Mouse (Mus musculus) embryonic facial prominence, embryonic 15.5 days (tissue): ENCODE data around the gene Gm28048. TPM values are rescaled to one million over a fixed set of nuclear protein-coding genes. Genes with fewer than 3 reads are reported as not detected.

Experiments used
- ATAC-seq: fragments of 200-750 bp; cut with Nextera tagmentation; 2 replicates; pipeline ENCODE4 v1.8.0; 2017; ENCODE audit warnings: low read depth, moderate TSS enrichment; ENCODE audit not compliant: insufficient number of reproducible peaks, low FRiP score, low TSS enrichment
- H3K27ac ChIP-seq: fragments of 300-500 bp; sonication (generic); replicated peaks from 2 replicates; pipeline ENCODE4 v1.5.1; 2015; ENCODE audit warnings: mild to moderate bottlenecking, inconsistent platforms
- H3K27me3 ChIP-seq: fragments of 300-500 bp; sonication (generic); 2 replicates; pipeline ENCODE4 v1.6.1; 2015; ENCODE audit warnings: inconsistent platforms
- H3K36me3 ChIP-seq: fragments of 300-500 bp; sonication (generic); 2 replicates; pipeline ENCODE4 v1.6.1; 2015; ENCODE audit warnings: mild to moderate bottlenecking, inconsistent platforms
- H3K4me1 ChIP-seq: fragments of 300-500 bp; sonication (generic); 2 replicates; pipeline ENCODE4 v1.6.1; 2015; ENCODE audit warnings: inconsistent platforms
- H3K4me2 ChIP-seq: fragments of 300-500 bp; sonication (generic); replicated peaks from 2 replicates; pipeline ENCODE4 v1.6.1; 2015; ENCODE audit warnings: mild to moderate bottlenecking, inconsistent platforms
- H3K4me3 ChIP-seq: fragments of 300-500 bp; sonication (generic); replicated peaks from 2 replicates; pipeline ENCODE4 v1.5.1; 2015; ENCODE audit warnings: mild to moderate bottlenecking, inconsistent platforms
- H3K9ac ChIP-seq: fragments of 300-500 bp; sonication (generic); 2 replicates; pipeline ENCODE4 v1.6.1; 2015; ENCODE audit warnings: inconsistent platforms
- H3K9me3 ChIP-seq: fragments of 300-500 bp; sonication (generic); replicated peaks from 2 replicates; pipeline ENCODE4 v1.6.1; 2016; ENCODE audit warnings: inconsistent platforms
- WGBS: fragments of 180-500 bp; shearing (Covaris S2); methylation state at CpG from one replicate; pipeline ENCODE4 v1.1.7; 2015; 5-methylcytosine and 5-hydroxymethylcytosine counted together
- polyA plus RNA-seq: library from polyadenylated mRNA; unstranded; fragments of >200 nt; fragmentation: Nextera tagmentation; extraction: Ambion mirVana; gene quantifications from 2 replicates; pipeline ENCODE4 v1.2.1, GENCODE M21; 2015

Gene Gm28048
- polyA plus RNA-seq, 1 experiment from 2014 or later: 11.5 TPM

DNA sequence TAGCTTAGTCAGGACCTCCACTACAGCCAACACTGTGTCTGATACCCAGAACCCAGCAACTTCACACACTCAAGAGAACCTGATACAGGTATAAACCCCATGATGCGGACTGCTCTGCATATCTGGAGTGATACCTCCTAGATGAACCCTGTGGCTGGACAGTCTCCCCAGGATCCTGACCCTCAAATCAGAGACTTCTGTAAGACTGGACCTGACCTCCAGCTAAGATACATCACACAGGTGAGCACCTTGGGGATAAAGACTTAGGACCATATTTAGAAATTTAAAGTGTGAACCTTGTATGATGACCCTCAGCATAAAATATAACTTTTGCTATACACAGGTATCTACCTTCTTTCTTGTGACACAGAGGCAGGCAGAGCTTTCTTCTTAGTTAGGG, 11.3 kb downstream of the Gm28048 start:
- Histone ChIP-seq H3K4me3 (no peak overlapping the region), H3K9ac (no peak overlapping the region), H3K9me3 (peaks cover 16% of the 10 kb centered on the region; the same call in 1 of the 2 replicates), H3K4me2 (no peak overlapping the region), H3K36me3 (peaks cover 21% of the 10 kb centered on the region), H3K27me3 (no peaks in the 10 kb centered on the region), H3K27ac (no peak overlapping the region), H3K4me1 (peaks cover 6% of the 10 kb centered on the region; the same call in 1 of the 2 replicates)
- WGBS: 96% methylated on average over 1 of the region's 1 CpGs
- ATAC-seq: no peak

DNA sequence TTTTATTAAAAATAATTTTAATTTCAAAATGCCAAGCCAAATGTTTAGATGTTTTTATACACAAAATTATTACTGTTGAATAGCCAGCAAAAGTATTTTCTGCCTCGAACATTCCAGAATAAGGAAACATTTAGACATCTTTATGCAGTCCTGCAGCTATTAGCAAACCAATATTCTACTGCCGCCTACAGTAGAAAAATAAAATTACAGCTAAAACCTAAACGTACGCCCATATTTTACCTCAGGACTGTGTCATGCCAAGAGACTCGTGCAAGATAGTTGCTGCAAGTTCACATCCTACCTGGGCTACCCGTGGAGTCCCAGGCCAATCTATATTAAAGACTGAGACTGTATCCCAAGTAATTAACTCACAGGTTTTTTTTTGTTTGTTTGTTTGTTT, 12.4 kb downstream of the Gm28048 start:
- Histone ChIP-seq H3K4me3 (no peak overlapping the region), H3K4me1 (0 out of 2 replicates have a peak, but pooled peaks cover 3% of the 10 kb centered on the region), H3K27ac (no peak overlapping the region), H3K4me2 (no peak overlapping the region), H3K9me3 (peaks cover 16% of the 10 kb centered on the region; the same call in 1 of the 2 replicates), H3K9ac (no peak overlapping the region), H3K27me3 (no peaks in the 10 kb centered on the region), H3K36me3 (peaks cover 21% of the 10 kb centered on the region)
- no peak for ATAC-seq
- 53% methylated on average over 6 of the region's 6 CpGs for WGBS

DNA sequence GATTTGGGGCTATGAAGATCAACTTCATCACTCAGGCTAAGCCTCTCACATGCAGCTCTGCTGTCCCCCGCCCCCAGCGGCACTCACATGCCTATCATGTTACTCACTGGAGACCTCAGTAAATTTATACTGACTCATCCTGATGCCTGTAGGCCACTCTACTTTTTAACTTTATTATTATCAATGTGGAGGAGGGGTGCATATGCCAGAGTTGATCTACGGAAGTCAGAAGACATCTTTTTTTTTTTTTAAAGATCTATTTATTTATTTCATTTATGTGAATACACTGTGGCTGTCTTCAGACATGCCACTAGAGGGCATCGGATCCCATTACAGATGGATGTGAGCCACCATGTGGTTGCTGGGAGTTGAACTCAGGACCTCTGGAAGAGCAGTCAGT, 16.4 kb downstream of the Gm28048 start:
- WGBS: 57% methylated on average over 4 of the region's 4 CpGs
- no peaks in the 10 kb centered on the region for H3K27me3 ChIP-seq
- ATAC-seq: no peak
- no peaks in the 10 kb centered on the region for H3K4me1 ChIP-seq
- no peak overlapping the region for H3K27ac ChIP-seq
- 0 out of 2 replicates have a peak, but pooled peaks cover 4% of the 10 kb centered on the region for H3K9me3 ChIP-seq
- no peak overlapping the region for H3K9ac ChIP-seq
- H3K36me3 ChIP-seq: peaks cover 5% of the 10 kb centered on the region
- H3K4me3 ChIP-seq: no peak overlapping the region
- H3K4me2 ChIP-seq: no peak overlapping the region

DNA sequence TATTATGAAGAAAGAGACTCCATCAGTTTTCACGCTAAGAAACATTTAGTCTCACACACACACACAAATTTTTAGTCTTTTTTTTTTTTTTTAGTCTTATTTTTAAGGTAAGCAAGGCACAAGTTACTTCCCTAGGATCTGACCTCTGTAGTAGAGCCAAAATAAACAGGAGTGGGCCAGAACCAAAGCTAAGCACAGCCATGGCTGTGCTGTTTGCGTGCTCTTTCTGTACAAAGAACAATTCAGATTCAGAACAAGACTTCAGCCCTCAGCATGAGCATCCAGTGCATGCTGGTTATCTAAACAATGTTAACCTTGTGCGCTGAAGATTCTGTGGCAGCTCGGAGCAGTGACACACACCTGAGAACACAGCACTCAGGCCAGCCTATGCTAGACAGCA, 17.5 kb downstream of the Gm28048 start:
- Histone ChIP-seq H3K36me3 (peaks cover 5% of the 10 kb centered on the region), H3K9ac (no peak overlapping the region), H3K9me3 (0 out of 2 replicates have a peak, but pooled peaks cover 4% of the 10 kb centered on the region), H3K4me2 (no peak overlapping the region), H3K27ac (no peak overlapping the region), H3K4me3 (no peak overlapping the region), H3K4me1 (no peaks in the 10 kb centered on the region), H3K27me3 (no peaks in the 10 kb centered on the region)
- WGBS: 78% methylated on average over 4 of the region's 4 CpGs
- no peak for ATAC-seq

- ATAC-seq: no peak
- H3K9me3 ChIP-seq: 0 out of 2 replicates have a peak, but pooled peaks cover 4% of the 10 kb centered on the region
- no peak overlapping the region for H3K9ac ChIP-seq
- no peaks in the 10 kb centered on the region for H3K4me1 ChIP-seq
- H3K36me3 ChIP-seq: peaks cover 5% of the 10 kb centered on the region
- 66% methylated on average over 1 of the region's 1 CpGs for WGBS
- H3K27ac ChIP-seq: no peak overlapping the region
- H3K27me3 ChIP-seq: no peaks in the 10 kb centered on the region
- H3K4me3 ChIP-seq: no peak overlapping the region
- H3K4me2 ChIP-seq: no peak overlapping the region
These were observed 19.8 kb downstream of the Gm28048 start for GRCm38 (mm10) chr11:22962101-22962500.

- no peaks in the 10 kb centered on the region for H3K9me3 ChIP-seq
- H3K4me2 ChIP-seq: no peak overlapping the region
- H3K27ac ChIP-seq: no peak overlapping the region
- no peaks in the 10 kb centered on the region for H3K27me3 ChIP-seq
- no peak for ATAC-seq
- no peaks in the 10 kb centered on the region for H3K4me1 ChIP-seq
- no peak overlapping the region for H3K4me3 ChIP-seq
- WGBS: 90% methylated on average over 4 of the region's 4 CpGs
- H3K36me3 ChIP-seq: no peaks in the 10 kb centered on the region; the same call in 1 of the 2 replicates
- H3K9ac ChIP-seq: no peak overlapping the region
These were observed 24.0 kb downstream of the Gm28048 start for GRCm38 (mm10) chr11:22957791-22958374.

DNA sequence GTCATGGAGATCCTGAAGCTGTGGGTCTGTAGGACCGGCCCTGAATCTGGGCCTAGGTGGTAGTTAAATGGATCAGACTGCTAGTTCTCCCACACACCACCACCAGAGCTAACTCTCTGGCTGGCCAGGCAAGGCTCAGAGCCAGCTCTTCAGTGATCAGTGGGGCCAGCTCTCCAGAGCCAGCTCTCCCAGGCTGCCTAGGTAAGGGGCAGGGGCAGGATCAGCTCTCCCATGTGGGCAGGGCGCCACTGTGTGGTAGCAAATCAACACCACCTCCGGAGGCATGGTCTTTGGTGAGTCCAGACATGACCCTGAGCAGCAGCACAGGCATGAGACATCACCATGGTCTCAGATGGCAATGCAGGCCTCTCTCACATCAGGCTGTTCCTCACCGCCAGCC, 25.1 kb downstream of the Gm28048 start:
- WGBS: 67% methylated on average over 4 of the region's 4 CpGs
- no peak for ATAC-seq
- Histone ChIP-seq H3K4me2 (no peak overlapping the region), H3K4me1 (no peaks in the 10 kb centered on the region), H3K4me3 (no peak overlapping the region), H3K27ac (no peak overlapping the region), H3K9me3 (no peaks in the 10 kb centered on the region), H3K9ac (no peak overlapping the region), H3K27me3 (no peaks in the 10 kb centered on the region), H3K36me3 (no peaks in the 10 kb centered on the region; the same call in 1 of the 2 replicates)

DNA sequence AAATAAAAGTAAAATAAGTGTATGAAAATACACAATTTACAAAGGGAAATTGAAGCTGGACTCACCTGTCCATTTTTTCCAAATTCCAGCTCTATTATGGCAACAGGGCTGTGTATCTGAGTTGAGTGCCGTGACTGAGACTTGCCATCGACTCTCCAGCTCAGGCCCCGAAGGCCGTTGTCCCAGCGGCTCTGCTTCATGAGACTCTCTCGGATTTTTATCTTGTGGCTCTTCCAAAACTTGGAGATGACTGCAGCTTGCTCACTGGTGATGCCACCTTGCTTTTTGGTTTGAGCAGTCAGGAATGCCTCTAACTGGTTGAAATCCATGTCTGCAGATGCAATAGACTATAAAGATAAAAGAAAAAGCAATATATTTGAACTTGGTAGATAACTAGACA, 25.5 kb downstream of the Gm28048 start:
- no peaks in the 10 kb centered on the region for H3K9me3 ChIP-seq
- no peak overlapping the region for H3K4me3 ChIP-seq
- H3K9ac ChIP-seq: no peak overlapping the region
- ATAC-seq: no peak
- no peak overlapping the region for H3K27ac ChIP-seq
- no peaks in the 10 kb centered on the region for H3K27me3 ChIP-seq
- no peaks in the 10 kb centered on the region; the same call in 1 of the 2 replicates for H3K36me3 ChIP-seq
- 93% methylated on average over 6 of the region's 6 CpGs for WGBS
- H3K4me1 ChIP-seq: no peaks in the 10 kb centered on the region
- no peak overlapping the region for H3K4me2 ChIP-seq

GRCm38 (mm10) chr11:22952668-22953067, 29.2 kb downstream of the Gm28048 start:
- ATAC-seq: no peak
- Histone ChIP-seq H3K4me3 (no peak overlapping the region), H3K27me3 (no peaks in the 10 kb centered on the region), H3K27ac (no peak overlapping the region), H3K36me3 (no peaks in the 10 kb centered on the region; the same call in 1 of the 2 replicates), H3K9me3 (no peaks in the 10 kb centered on the region), H3K4me1 (no peaks in the 10 kb centered on the region), H3K4me2 (no peak overlapping the region), H3K9ac (no peak overlapping the region)
- 84% methylated on average over 7 of the region's 7 CpGs for WGBS

- WGBS: 90% methylated on average over 6 of the region's 6 CpGs
- no peaks in the 10 kb centered on the region for H3K27me3 ChIP-seq
- no peak for ATAC-seq
- H3K9ac ChIP-seq: no peak overlapping the region
- no peak overlapping the region for H3K4me2 ChIP-seq
- H3K4me1 ChIP-seq: no peaks in the 10 kb centered on the region
- H3K4me3 ChIP-seq: no peak overlapping the region
- H3K9me3 ChIP-seq: no peaks in the 10 kb centered on the region
- H3K27ac ChIP-seq: no peak overlapping the region
- H3K36me3 ChIP-seq: no peaks in the 10 kb centered on the region; the same call in 1 of the 2 replicates
These were observed 31.8 kb downstream of the Gm28048 start for GRCm38 (mm10) chr11:22950131-22950530.

- Histone ChIP-seq H3K4me2 (no peak overlapping the region), H3K9ac (no peak overlapping the region), H3K9me3 (no peaks in the 10 kb centered on the region), H3K4me1 (no peaks in the 10 kb centered on the region), H3K36me3 (no peaks in the 10 kb centered on the region; the same call in 1 of the 2 replicates), H3K27me3 (no peaks in the 10 kb centered on the region), H3K4me3 (no peak overlapping the region), H3K27ac (no peak overlapping the region)
- 91% methylated on average over 1 of the region's 1 CpGs for WGBS
- no peak for ATAC-seq
These were observed 32.8 kb downstream of the Gm28048 start for GRCm38 (mm10) chr11:22949101-22949500.

DNA sequence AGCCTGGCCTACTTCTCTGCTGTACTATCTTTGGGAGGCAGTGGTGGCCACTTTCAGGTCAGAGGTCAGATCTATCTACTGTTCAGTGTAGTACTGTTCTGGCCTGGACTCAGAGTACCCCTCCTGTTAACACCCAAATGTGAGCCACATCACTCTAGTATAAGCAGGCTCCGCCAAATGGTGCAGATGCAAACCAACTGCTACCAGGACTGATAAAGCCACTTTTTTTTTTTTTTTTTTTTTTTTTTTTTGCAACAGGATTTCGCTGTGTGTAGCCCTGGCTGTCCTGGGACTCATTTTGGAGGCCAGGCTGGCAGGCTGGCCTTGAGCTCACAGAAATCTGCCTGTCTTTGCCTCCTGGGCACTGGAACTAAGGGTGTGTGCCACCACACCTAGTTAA, 42.9 kb downstream of the Gm28048 start:
- no peaks in the 10 kb centered on the region for H3K36me3 ChIP-seq
- no peak overlapping the region for H3K4me2 ChIP-seq
- no peak overlapping the region for H3K9ac ChIP-seq
- H3K27me3 ChIP-seq: no peaks in the 10 kb centered on the region
- H3K4me1 ChIP-seq: no peaks in the 10 kb centered on the region
- no peaks in the 10 kb centered on the region for H3K9me3 ChIP-seq
- 82% methylated on average over 2 of the region's 2 CpGs for WGBS
- H3K27ac ChIP-seq: no peak overlapping the region
- no peak for ATAC-seq
- H3K4me3 ChIP-seq: no peak overlapping the region
